Mouse (Mus musculus): ENCODE measurements around the gene Mok. TPM values are rescaled to one million over a fixed set of nuclear protein-coding genes. Genes with fewer than 3 reads are reported as not detected.
"Not testable (repeated sequence)": the region's sequence is repeated elsewhere in the genome, so short reads cannot be mapped to it uniquely, and the experiment has no call there.

Gene Mok
- total RNA-seq (2021) = under 1 TPM; 0.25 to 0.31 TPM
- long read RNA-seq, experiment 1 = 0 reads
- long read RNA-seq, experiment 2 = 0 reads

GRCm38 (mm10) chr12:110840348-110841198, at the start of gene Mok:
Gene Mok, minus strand, starts transcription at chr12:110840939.
- peak; percentile 94 for DNase-seq
- intact Hi-C loops (cut with DNase I; ENCODE audit: low total_unique reads) = loop anchor here (5.0 kb wide), 1 partner anchor 243 kb away; no protein-coding TSS in a partner anchor

GRCm38 (mm10) chr12:110889036-110890020, 48.6 kb upstream of the Mok start, which contains the start of the genes Cinp and Tecpr2:
Gene Cinp, minus strand, starts transcription at chr12:110889145.
Gene Tecpr2, plus strand, starts transcription at chr12:110889264.
- intact Hi-C loops (cut with DNase I; ENCODE audit: low total_unique reads) = no loop called here
- DNase-seq = peak; percentile 97

GRCm38 (mm10) chr12:110888606-110889005, 47.9 kb upstream of the Mok start:
- DNase-seq = no peak
- intact Hi-C loops (cut with DNase I; ENCODE audit: low total_unique reads) = no loop called here

- DNase-seq = no peak
- intact Hi-C loops (cut with DNase I; ENCODE audit: low total_unique reads) = no loop called here
Observed at GRCm38 (mm10) chr12:110888106-110888505, 47.4 kb upstream of the Mok start.

GRCm38 (mm10) chr12:110885251-110885650, 44.5 kb upstream of the Mok start:
- no peak for DNase-seq
- intact Hi-C loops (cut with DNase I; ENCODE audit: low total_unique reads) = no loop called here

GRCm38 (mm10) chr12:110882291-110882690, 41.6 kb upstream of the Mok start:
- DNase-seq = no peak
- intact Hi-C loops (cut with DNase I; ENCODE audit: low total_unique reads) = no loop called here

- no peak for DNase-seq
- intact Hi-C loops (cut with DNase I; ENCODE audit: low total_unique reads) = no loop called here
Observed at GRCm38 (mm10) chr12:110875351-110875750, 34.6 kb upstream of the Mok start.

- no peak for DNase-seq
- intact Hi-C loops (cut with DNase I; ENCODE audit: low total_unique reads) = no loop called here
Observed at GRCm38 (mm10) chr12:110871247-110871646, 30.5 kb upstream of the Mok start.

- DNase-seq = no peak
- intact Hi-C loops (cut with DNase I; ENCODE audit: low total_unique reads) = no loop called here
Observed at GRCm38 (mm10) chr12:110870107-110870506, 29.4 kb upstream of the Mok start.

GRCm38 (mm10) chr12:110865989-110866388, 25.2 kb upstream of the Mok start:
- no peak for DNase-seq
- intact Hi-C loops (cut with DNase I; ENCODE audit: low total_unique reads) = no loop called here

GRCm38 (mm10) chr12:110865571-110865970, 24.8 kb upstream of the Mok start:
- no peak for DNase-seq
- intact Hi-C loops (cut with DNase I; ENCODE audit: low total_unique reads) = no loop called here

GRCm38 (mm10) chr12:110864008-110864407, 23.3 kb upstream of the Mok start:
- intact Hi-C loops (cut with DNase I; ENCODE audit: low total_unique reads) = no loop called here

GRCm38 (mm10) chr12:110861256-110861655, 20.5 kb upstream of the Mok start:
- intact Hi-C loops (cut with DNase I; ENCODE audit: low total_unique reads) = no loop called here

More at GRCm38 (mm10) chr12:110864008-110864407, 23.3 kb upstream of the Mok start:
- DNase-seq = no peak

GRCm38 (mm10) chr12:110860293-110860692, 19.6 kb upstream of the Mok start:
- DNase-seq = no peak
- intact Hi-C loops (cut with DNase I; ENCODE audit: low total_unique reads) = no loop called here

More at GRCm38 (mm10) chr12:110861256-110861655, 20.5 kb upstream of the Mok start:
- no peak for DNase-seq

- DNase-seq; intact Hi-C loops (cut with DNase I; ENCODE audit: low total_unique reads): not testable (repeated sequence)
Observed at GRCm38 (mm10) chr12:110858681-110859080, 17.9 kb upstream of the Mok start.

- intact Hi-C loops (cut with DNase I; ENCODE audit: low total_unique reads) = no loop called here
- DNase-seq = no peak
Observed at GRCm38 (mm10) chr12:110857196-110857595, 16.5 kb upstream of the Mok start.

GRCm38 (mm10) chr12:110854786-110855737, 14.3 kb upstream of the Mok start:
- DNase-seq = no peak
- intact Hi-C loops (cut with DNase I; ENCODE audit: low total_unique reads) = no loop called here

- intact Hi-C loops (cut with DNase I; ENCODE audit: low total_unique reads) = no loop called here
- no peak for DNase-seq
Observed at GRCm38 (mm10) chr12:110851923-110852322, 11.2 kb upstream of the Mok start.

GRCm38 (mm10) chr12:110851414-110851813, 10.7 kb upstream of the Mok start:
- intact Hi-C loops (cut with DNase I; ENCODE audit: low total_unique reads) = no loop called here
- DNase-seq = no peak

All from gastrocnemius, postnatal 14 days (tissue).